Mouse (Mus musculus) liver, adult 2 months (tissue): ENCODE results near the gene Ppcs.

Experiments
- CTCF ChIP-seq: fragments of 200-500 bp; IDR thresholded peaks from 2 replicates; pipeline ENCODE4 v1.5.1; 2011; ENCODE audit warnings: low read depth, low read length, control low read depth
- POLR2A ChIP-seq: fragments of 200-500 bp; IDR thresholded peaks from 2 replicates; pipeline ENCODE4 v1.6.1; 2011; ENCODE audit warnings: low read length, control low read depth; ENCODE audit not compliant: insufficient read depth; ENCODE audit errors: extremely low read depth

DNA sequence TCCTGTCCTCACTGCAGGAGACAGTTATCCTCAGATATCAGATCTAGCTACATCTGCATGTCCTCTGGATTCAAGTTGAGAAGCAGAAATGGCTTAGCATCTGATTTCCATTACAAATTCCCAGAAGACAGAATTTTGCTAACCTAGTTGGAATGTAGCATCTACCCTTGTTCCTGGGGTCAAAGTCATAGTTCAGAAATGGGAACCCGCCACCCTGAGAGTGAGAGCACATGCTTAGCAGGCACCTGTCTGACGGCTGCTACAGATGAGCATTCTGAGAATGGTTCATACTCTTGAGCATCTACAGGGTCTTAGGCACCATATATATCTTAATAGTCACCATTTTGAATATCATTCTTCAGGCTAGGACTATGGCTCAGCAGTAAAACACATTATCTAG, 15.7 kb upstream of the Ppcs start:
- TF ChIP-seq CTCF (no peak), POLR2A (no peak)
